Mouse (Mus musculus) megakaryocyte progenitor cell, adult 5-6 weeks (primary cell): ENCODE measurements around the gene Ecm1. TPM values are rescaled to one million over a fixed set of nuclear protein-coding genes. Genes with fewer than 3 reads are reported as not detected.
A peak's percentile ranks its signal among the peaks of the same experiment; 100 is the strongest.

Experiments used
- ATAC-seq: replicated peaks from 2 replicates; pipeline ENCODE4 v1.8.0; 2016; ENCODE audit warnings: mild to moderate bottlenecking, moderate TSS enrichment, inconsistent platforms; ENCODE audit not compliant: poor library complexity
- total RNA-seq, 2 experiments: library from RNA; stranded (forward) in 1 of 2; stranded (reverse) in 1 of 2; fragments of 157-497, 149-512 nt in 1 of 2; fragments of 200-1000 nt in 1 of 2; gene quantifications; 2 replicates each; pipeline versions ENCODE4 v1.2.3 to v1.2.4; 2015 to 2017

Gene Ecm1
- total RNA-seq, 2 experiments from 2014 or later, result 0.37 to 3.9 TPM

- ATAC-seq, result no peak
Measured at GRCm38 (mm10) chr3:95730431-95730830, 8.9 kb downstream of the Ecm1 start.

GRCm38 (mm10) chr3:95728906-95729305 lies 10.5 kb downstream of the Ecm1 start:
- ATAC-seq, result no peak

- ATAC-seq, result no peak
Measured at GRCm38 (mm10) chr3:95726696-95727358, 12.5 kb downstream of the Ecm1 start.

GRCm38 (mm10) chr3:95725863-95726262 lies 13.5 kb downstream of the Ecm1 start:
- ATAC-seq, result no peak

GRCm38 (mm10) chr3:95722386-95722785 lies 17.0 kb downstream of the Ecm1 start:
- ATAC-seq, result no peak

- no peak for ATAC-seq
Measured at GRCm38 (mm10) chr3:95718153-95718552, 21.2 kb downstream of the Ecm1 start.

- no peak for ATAC-seq
Measured at GRCm38 (mm10) chr3:95716075-95716474, 23.3 kb downstream of the Ecm1 start.

GRCm38 (mm10) chr3:95709967-95710366 lies 29.4 kb downstream of the Ecm1 start:
- no peak for ATAC-seq

- ATAC-seq, result 0 out of 2 replicates have a peak, but pooled peaks have one; percentile 19
Measured at GRCm38 (mm10) chr3:95709044-95709443, 30.3 kb downstream of the Ecm1 start.

- ATAC-seq, result peak; percentile 67
Measured at GRCm38 (mm10) chr3:95707497-95707896, 31.9 kb downstream of the Ecm1 start.

- peak; percentile 78 for ATAC-seq
Measured at GRCm38 (mm10) chr3:95706273-95706672, 33.1 kb downstream of the Ecm1 start.

- no peak for ATAC-seq
Measured at GRCm38 (mm10) chr3:95704612-95705011, 34.8 kb downstream of the Ecm1 start.

GRCm38 (mm10) chr3:95703276-95703675 lies 36.1 kb downstream of the Ecm1 start:
- no peak for ATAC-seq

- peak; percentile 42 for ATAC-seq
Measured at GRCm38 (mm10) chr3:95701877-95702540, 37.4 kb downstream of the Ecm1 start.

GRCm38 (mm10) chr3:95701085-95701484 lies 38.3 kb downstream of the Ecm1 start:
- ATAC-seq, result no peak

- ATAC-seq, result no peak
Measured at GRCm38 (mm10) chr3:95700233-95700681, 39.1 kb downstream of the Ecm1 start.

- ATAC-seq, result no peak
Measured at GRCm38 (mm10) chr3:95698286-95698685, 41.1 kb downstream of the Ecm1 start.

GRCm38 (mm10) chr3:95696360-95696759 lies 43.0 kb downstream of the Ecm1 start:
- no peak for ATAC-seq

- ATAC-seq, result no peak
Measured at GRCm38 (mm10) chr3:95695796-95696195, 43.6 kb downstream of the Ecm1 start.

GRCm38 (mm10) chr3:95694808-95695703 lies 44.3 kb downstream of the Ecm1 start:
- ATAC-seq, result no peak
